Mouse (Mus musculus) heart, embryonic 12.5 days (tissue): ENCODE results near the gene Stat4. TPM values are rescaled to one million over a fixed set of nuclear protein-coding genes. Genes with fewer than 3 reads are reported as not detected.

Experiments used
- ATAC-seq: fragments of 200-750 bp; cut with Nextera tagmentation; 2 replicates; pipeline ENCODE4 v1.8.0; 2017; ENCODE audit warnings: moderate TSS enrichment, moderate library complexity; ENCODE audit not compliant: insufficient number of reproducible peaks, low FRiP score
- H3K27ac ChIP-seq: fragments of 300-500 bp; sonication (generic); 2 replicates; pipeline ENCODE4 v1.5.1; 2016; ENCODE audit warnings: mild to moderate bottlenecking, moderate library complexity; ENCODE audit not compliant: poor library complexity, severe bottlenecking
- H3K27me3 ChIP-seq: fragments of 300-500 bp; sonication (generic); replicated peaks from 2 replicates; pipeline ENCODE4 v1.6.1; 2016; ENCODE audit warnings: mild to moderate bottlenecking, moderate library complexity
- H3K36me3 ChIP-seq: fragments of 300-500 bp; sonication (generic); 2 replicates; pipeline ENCODE4 v1.6.1; 2016; ENCODE audit warnings: mild to moderate bottlenecking, moderate library complexity
- H3K4me1 ChIP-seq: fragments of 300-500 bp; sonication (generic); replicated peaks from 2 replicates; pipeline ENCODE4 v1.6.1; 2016; ENCODE audit warnings: mild to moderate bottlenecking
- H3K4me2 ChIP-seq: fragments of 300-500 bp; sonication (generic); 2 replicates; pipeline ENCODE4 v1.6.1; 2016; ENCODE audit warnings: mild to moderate bottlenecking, moderate library complexity
- H3K4me3 ChIP-seq: fragments of 300-500 bp; sonication (generic); 2 replicates; pipeline ENCODE4 v1.5.1; 2016; ENCODE audit warnings: mild to moderate bottlenecking
- H3K9ac ChIP-seq: fragments of 300-500 bp; sonication (generic); 2 replicates; pipeline ENCODE4 v1.6.1; 2016; ENCODE audit warnings: mild to moderate bottlenecking, moderate library complexity
- H3K9me3 ChIP-seq: fragments of 300-500 bp; sonication (generic); replicated peaks from 2 replicates; pipeline ENCODE4 v1.6.1; 2016; ENCODE audit warnings: mild to moderate bottlenecking, moderate library complexity
- WGBS: fragments of 180-500 bp; shearing (Covaris S2); methylation state at CpG from one replicate; pipeline ENCODE4 v1.1.7; 2016; 5-methylcytosine and 5-hydroxymethylcytosine counted together
- polyA plus RNA-seq: library from polyadenylated mRNA; unstranded; fragments of >200 nt; fragmentation: Nextera tagmentation; extraction: Ambion mirVana; gene quantifications from 2 replicates; pipeline ENCODE4 v1.2.1, GENCODE M21; 2016

Gene Stat4
- polyA plus RNA-seq, 1 experiment from 2014 or later: 2.6 TPM

DNA sequence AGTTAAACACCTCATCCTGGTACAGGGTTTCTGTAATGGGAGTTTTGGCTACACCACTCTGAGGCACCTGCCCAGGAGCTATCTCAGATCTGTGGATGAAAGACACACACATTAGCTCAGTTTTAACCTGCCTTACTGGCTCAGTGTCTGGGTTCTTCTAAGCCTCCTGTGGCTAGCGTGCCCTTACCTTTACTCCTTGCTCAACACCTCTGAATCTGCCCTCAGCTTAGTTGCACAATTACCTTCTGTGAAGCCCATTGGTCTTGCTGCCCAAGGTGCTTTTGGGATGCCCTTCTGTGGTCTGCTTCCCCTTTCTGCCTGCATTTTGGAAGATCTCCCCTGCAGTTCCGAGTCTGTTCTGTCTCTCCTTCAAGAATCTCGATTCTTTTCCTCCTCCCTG lies 137.9 kb downstream of the Stat4 start:
- Histone ChIP-seq H3K27me3 (no peaks in the 10 kb centered on the region), H3K4me3 (no peak overlapping the region), H3K9me3 (no peaks in the 10 kb centered on the region), H3K27ac (no peak overlapping the region), H3K4me2 (no peak overlapping the region), H3K4me1 (peaks cover 9% of the 10 kb centered on the region; the same call in 1 of the 2 replicates), H3K36me3 (peaks cover 30% of the 10 kb centered on the region), H3K9ac (no peak overlapping the region)
- 64% methylated on average over 3 of the region's 3 CpGs for WGBS
- ATAC-seq: no peak

DNA sequence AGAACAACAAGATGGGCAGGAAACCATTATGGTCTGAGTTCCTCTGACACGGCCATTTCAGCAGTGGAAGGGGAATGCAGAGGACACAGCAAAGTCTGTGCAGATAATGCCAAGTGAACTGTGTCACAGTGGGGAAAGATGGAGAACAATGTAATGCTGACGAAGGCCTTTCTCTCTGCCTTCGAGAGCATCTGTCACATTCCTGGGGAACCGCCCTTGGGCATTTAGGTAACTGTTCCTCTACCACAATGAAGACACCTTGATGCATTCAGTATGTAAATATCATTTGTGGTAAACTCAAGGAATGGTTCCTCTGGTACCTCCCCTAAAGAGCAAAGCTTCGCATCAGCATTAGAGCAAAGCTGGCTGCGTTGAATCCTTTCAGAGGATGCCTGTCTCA lies 140.4 kb downstream of the Stat4 start:
- no peak overlapping the region for H3K4me3 ChIP-seq
- H3K27me3 ChIP-seq: no peaks in the 10 kb centered on the region
- no peak overlapping the region for H3K27ac ChIP-seq
- no peak overlapping the region for H3K4me2 ChIP-seq
- no peaks in the 10 kb centered on the region for H3K4me1 ChIP-seq
- H3K36me3 ChIP-seq: peaks cover 30% of the 10 kb centered on the region
- H3K9ac ChIP-seq: no peak overlapping the region
- no peaks in the 10 kb centered on the region for H3K9me3 ChIP-seq
- WGBS: 93% methylated on average over 6 of the region's 6 CpGs
- ATAC-seq: no peak

DNA sequence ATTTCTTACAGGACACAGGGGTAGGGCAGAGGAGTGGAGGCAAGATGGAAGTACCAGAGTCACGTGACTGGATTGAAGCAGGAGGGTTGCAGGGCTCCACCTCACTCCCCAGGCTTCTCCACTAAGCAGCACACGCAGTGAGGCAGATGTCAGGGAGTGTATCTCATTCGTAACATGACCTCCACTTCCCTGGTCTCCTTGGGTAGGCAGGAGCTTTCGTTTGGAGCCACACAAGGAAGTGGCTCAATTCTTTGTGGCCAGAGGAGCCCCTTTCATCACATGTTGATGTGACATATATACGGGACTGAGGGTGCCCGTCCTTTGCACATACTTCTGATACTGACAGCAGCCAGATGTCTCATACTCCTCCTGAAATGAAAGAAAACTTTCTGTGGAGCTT lies 142.8 kb downstream of the Stat4 start:
- no peak for ATAC-seq
- Histone ChIP-seq H3K9ac (no peak overlapping the region), H3K27ac (no peak overlapping the region), H3K9me3 (no peaks in the 10 kb centered on the region), H3K4me3 (no peak overlapping the region), H3K4me2 (no peak overlapping the region), H3K27me3 (no peaks in the 10 kb centered on the region), H3K36me3 (peaks cover 43% of the 10 kb centered on the region), H3K4me1 (no peaks in the 10 kb centered on the region)
- 49% methylated on average over 6 of the region's 6 CpGs for WGBS

DNA sequence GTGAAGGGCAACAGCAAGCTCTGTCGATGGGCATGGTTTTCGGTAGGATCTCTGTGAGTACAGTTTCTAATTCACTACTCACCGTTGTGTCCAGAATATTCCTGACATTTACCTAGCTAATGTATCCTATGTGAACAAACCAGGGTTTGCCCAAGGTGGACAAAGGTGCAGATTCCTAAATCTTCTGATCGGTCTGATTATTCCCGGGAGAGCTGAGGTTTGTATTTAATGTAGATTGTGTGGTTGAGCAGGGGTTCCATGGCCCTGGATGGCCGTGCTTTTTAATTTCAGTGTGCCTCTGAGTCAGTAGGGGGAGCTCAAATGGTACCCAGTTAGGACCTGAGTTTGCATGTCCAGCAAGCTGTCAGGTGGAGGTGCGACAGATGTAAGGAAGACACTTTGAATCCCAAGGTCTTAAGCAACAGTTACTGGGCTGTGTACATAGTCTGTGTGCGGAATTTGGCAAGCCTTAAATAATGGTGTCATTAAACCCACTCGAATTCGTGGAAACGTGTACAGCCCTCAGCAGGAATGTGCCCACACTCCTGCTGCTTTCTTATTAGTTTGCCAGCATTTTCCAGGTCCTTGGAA lies 144.9 kb downstream of the Stat4 start:
- Histone ChIP-seq H3K4me2 (no peak overlapping the region), H3K9ac (no peak overlapping the region), H3K4me3 (no peak overlapping the region), H3K9me3 (no peaks in the 10 kb centered on the region), H3K4me1 (no peaks in the 10 kb centered on the region), H3K36me3 (peaks cover 42% of the 10 kb centered on the region), H3K27me3 (no peaks in the 10 kb centered on the region), H3K27ac (no peak overlapping the region)
- 80% methylated on average over 11 of the region's 11 CpGs for WGBS
- ATAC-seq: no peak

DNA sequence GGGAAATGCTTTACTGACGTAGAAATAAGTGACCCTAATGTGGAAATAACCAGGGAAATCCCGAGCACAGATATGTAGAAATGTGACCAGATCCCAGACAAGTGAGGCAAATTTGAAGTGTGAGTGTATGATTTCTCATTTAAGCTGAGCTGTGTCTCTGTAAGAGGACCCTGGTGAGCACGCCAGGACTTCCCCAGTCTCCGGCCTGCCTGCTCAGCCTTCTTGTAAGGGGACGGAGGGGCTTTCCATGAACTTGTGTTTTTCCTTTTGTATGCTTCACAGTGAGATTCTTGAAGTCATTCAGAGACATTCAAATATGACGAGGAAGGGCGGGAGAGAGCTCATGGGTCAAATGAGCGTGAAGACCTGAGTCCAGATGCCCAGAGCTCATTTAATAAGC lies 146.3 kb downstream of the Stat4 start:
- Histone ChIP-seq H3K4me1 (no peaks in the 10 kb centered on the region), H3K36me3 (peaks cover 46% of the 10 kb centered on the region), H3K9me3 (no peaks in the 10 kb centered on the region), H3K27ac (no peak overlapping the region), H3K4me3 (no peak overlapping the region), H3K27me3 (no peaks in the 10 kb centered on the region), H3K4me2 (no peak overlapping the region), H3K9ac (no peak overlapping the region)
- no peak for ATAC-seq
- WGBS: 86% methylated on average over 8 of the region's 8 CpGs

DNA sequence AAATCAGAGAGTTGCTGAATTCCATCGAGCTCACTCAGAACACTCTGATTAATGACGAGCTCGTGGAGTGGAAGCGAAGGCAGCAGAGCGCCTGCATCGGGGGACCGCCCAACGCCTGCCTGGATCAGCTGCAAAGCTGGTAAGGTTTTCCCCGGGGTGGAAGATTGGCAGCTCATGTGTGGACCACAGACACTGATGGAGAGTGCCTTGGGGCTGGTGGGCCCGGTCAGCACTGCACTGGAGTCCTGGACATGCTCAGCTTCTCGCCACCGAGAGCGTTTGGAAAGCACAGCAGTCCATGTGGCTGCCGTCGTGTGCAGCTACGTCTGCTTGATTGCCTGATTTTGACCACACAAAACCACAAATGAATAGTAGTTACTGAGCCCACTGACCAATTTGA lies 150.3 kb downstream of the Stat4 start:
- Histone ChIP-seq H3K4me2 (no peak overlapping the region), H3K27ac (no peak overlapping the region), H3K36me3 (peaks cover 54% of the 10 kb centered on the region), H3K9ac (no peak overlapping the region), H3K4me1 (peaks cover 12% of the 10 kb centered on the region), H3K4me3 (no peak overlapping the region), H3K9me3 (no peaks in the 10 kb centered on the region), H3K27me3 (no peaks in the 10 kb centered on the region)
- ATAC-seq: no peak
- 68% methylated on average over 16 of the region's 16 CpGs for WGBS

DNA sequence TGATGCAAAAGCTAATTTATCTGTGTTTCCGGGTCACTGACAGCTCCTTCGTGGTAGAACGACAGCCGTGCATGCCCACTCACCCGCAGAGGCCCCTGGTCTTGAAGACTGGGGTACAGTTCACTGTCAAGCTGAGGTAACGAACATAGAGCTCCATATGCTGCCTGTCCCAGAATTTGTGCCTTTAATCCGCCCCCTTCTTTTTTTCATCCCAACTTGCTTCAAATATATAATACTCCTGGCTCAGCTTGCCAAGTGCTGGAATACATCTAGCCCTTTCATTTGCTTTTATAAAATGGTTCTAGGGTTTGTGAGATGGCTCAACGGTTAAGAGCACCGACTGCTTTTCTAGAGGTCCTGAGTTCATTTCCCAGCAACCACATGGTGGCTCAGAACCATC lies 153.6 kb downstream of the Stat4 start:
- Histone ChIP-seq H3K4me3 (no peak overlapping the region), H3K9me3 (no peaks in the 10 kb centered on the region), H3K27me3 (no peaks in the 10 kb centered on the region), H3K9ac (no peak overlapping the region), H3K36me3 (peaks cover 41% of the 10 kb centered on the region), H3K4me1 (peaks cover 19% of the 10 kb centered on the region), H3K27ac (no peak overlapping the region), H3K4me2 (no peak overlapping the region)
- 83% methylated on average over 9 of the region's 9 CpGs for WGBS
- no peak for ATAC-seq

DNA sequence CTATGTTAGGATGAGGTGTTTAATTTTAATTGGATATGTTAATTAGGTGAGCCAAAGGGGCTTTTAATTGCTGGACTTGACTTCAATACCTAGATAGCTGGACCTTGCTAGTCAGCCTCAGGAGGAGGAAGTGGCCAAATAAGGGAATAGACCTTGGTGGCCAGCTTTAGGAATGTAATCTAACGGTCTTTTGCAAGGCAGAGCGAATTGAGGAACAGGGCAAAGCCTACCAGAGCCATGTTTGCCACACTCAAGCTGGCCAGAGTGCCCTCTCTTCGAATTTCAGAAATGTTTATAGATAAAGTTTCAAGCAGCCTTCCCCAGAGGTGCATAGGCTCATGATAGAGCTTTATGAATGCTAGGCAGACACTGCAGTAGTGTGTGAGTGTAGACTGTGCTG lies 154.5 kb downstream of the Stat4 start:
- H3K4me1 ChIP-seq: peaks cover 19% of the 10 kb centered on the region
- no peaks in the 10 kb centered on the region for H3K9me3 ChIP-seq
- no peaks in the 10 kb centered on the region for H3K27me3 ChIP-seq
- no peak overlapping the region for H3K27ac ChIP-seq
- WGBS: 30% methylated on average over 3 of the region's 3 CpGs
- H3K9ac ChIP-seq: no peak overlapping the region
- H3K4me3 ChIP-seq: no peak overlapping the region
- ATAC-seq: no peak
- H3K4me2 ChIP-seq: no peak overlapping the region
- peaks cover 38% of the 10 kb centered on the region for H3K36me3 ChIP-seq

DNA sequence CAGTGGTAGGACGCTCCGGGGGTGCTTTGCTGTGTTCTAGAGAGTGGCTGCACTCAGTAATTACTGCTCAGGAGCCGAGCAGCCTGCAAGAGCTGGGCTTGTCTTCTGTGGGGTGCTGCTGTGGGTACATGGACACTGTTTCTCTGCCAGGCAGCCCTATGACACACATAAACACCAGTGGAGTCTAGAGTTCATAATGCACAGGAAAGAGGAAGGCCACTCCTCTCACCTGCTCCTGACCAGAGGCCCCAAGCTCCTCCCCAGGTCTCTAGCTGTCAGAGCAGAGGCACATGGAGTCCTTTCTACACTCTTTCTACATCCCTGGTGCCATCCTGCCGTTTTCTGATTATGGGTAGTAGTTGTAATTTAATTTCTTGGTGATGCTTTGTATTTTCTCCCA lies 155.2 kb downstream of the Stat4 start:
- Histone ChIP-seq H3K27me3 (no peaks in the 10 kb centered on the region), H3K9ac (0 out of 2 replicates have a peak overlapping the region, but pooled peaks have one; percentile 9), H3K4me3 (no peak overlapping the region), H3K27ac (no peak overlapping the region), H3K4me2 (no peak overlapping the region), H3K9me3 (no peaks in the 10 kb centered on the region), H3K36me3 (peaks cover 31% of the 10 kb centered on the region), H3K4me1 (peaks cover 22% of the 10 kb centered on the region)
- ATAC-seq: no peak
- 59% methylated on average over 4 of the region's 4 CpGs for WGBS

DNA sequence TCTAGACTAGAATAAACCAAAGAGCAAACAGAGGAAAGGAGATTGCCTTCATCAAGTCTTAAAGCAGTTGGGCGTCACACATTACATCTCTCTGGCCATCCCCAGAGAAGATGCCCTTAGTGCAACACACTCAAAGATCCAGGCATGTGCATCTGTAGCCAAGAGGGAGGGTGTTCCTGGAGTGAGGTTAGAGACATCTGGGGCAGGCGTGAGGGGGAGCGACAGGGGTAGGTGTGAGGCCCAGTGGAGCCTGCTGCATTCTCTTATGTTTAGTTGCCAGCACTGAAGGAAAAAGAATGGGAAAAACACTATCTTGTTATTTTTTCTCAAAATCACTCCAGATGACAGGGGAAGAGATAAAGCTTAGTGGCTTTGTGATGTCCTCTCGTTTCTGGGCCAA lies 156.2 kb downstream of the Stat4 start:
- no peak overlapping the region for H3K4me2 ChIP-seq
- no peak for ATAC-seq
- H3K9me3 ChIP-seq: no peaks in the 10 kb centered on the region
- no peak overlapping the region for H3K9ac ChIP-seq
- H3K27me3 ChIP-seq: no peaks in the 10 kb centered on the region
- no peak overlapping the region for H3K27ac ChIP-seq
- no peak overlapping the region for H3K4me3 ChIP-seq
- peaks cover 27% of the 10 kb centered on the region for H3K4me1 ChIP-seq
- 62% methylated on average over 4 of the region's 4 CpGs for WGBS
- peaks cover 23% of the 10 kb centered on the region for H3K36me3 ChIP-seq

DNA sequence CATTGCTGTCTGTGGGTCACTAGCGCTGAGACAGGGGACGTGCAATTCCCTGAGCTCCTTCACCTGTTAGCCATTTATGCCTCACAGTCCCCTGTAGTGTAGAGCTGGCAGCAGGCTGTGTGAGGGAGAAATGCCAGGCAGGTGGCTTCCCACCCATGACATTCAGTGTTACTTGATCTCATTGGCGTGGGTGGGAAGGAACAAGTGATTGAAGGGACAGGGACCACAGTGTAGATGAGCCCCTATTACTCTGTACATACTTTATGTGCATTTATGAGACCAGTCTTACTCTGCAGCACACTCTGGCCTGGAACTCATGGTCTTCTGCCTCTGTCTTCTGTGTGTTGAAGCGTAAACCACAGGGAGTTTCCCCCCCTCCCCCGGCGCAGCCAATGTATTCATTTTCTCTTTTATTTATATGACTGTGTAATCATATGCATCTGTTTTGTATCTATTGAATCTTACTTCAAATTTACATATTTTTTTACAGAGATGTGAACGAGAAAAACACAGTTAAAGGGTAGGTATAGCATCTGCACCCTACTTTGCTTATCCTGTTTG lies 156.7 kb downstream of the Stat4 start:
- no peak overlapping the region for H3K4me2 ChIP-seq
- H3K4me1 ChIP-seq: peaks cover 32% of the 10 kb centered on the region
- H3K36me3 ChIP-seq: peaks cover 22% of the 10 kb centered on the region
- no peak overlapping the region for H3K9ac ChIP-seq
- no peak overlapping the region for H3K27ac ChIP-seq
- ATAC-seq: no peak
- no peak overlapping the region for H3K4me3 ChIP-seq
- no peaks in the 10 kb centered on the region for H3K9me3 ChIP-seq
- no peaks in the 10 kb centered on the region for H3K27me3 ChIP-seq
- 85% methylated on average over 7 of the region's 7 CpGs for WGBS

DNA sequence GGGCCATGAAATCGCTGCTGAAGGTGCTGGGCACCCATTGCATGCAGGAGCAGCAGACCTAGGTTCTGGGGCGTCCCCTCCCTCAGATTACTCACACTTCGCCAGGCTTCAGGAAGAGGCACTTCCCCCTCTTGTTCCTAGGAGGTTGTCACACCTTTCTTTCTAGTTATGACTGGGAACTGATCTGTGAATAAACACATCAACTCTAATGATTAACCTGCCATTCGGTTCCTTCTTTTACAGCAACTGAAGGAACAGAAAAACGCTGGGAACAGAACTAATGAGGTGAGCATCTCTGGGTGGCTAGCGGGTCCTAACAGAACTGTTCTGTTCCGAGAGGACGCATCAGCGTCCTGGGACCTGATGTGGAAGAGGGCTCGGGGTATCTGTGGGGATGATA lies 158.0 kb downstream of the Stat4 start:
- Histone ChIP-seq H3K4me2 (no peak overlapping the region), H3K27ac (0 out of 2 replicates have a peak overlapping the region, but pooled peaks have one; percentile 3), H3K9ac (no peak overlapping the region), H3K4me1 (peaks cover 40% of the 10 kb centered on the region), H3K4me3 (no peak overlapping the region), H3K27me3 (no peaks in the 10 kb centered on the region), H3K36me3 (peaks cover 17% of the 10 kb centered on the region), H3K9me3 (no peaks in the 10 kb centered on the region)
- 78% methylated on average over 10 of the region's 10 CpGs for WGBS
- ATAC-seq: no peak
